Mouse (Mus musculus): ENCODE measurements at regions not wholly inside any gene's neighbourhood (a gene's known extent, or its start where the extent isn't known, plus 50 kb on each side); places are given as distances from the start of the nearest gene placed in this dataset.

DNA sequence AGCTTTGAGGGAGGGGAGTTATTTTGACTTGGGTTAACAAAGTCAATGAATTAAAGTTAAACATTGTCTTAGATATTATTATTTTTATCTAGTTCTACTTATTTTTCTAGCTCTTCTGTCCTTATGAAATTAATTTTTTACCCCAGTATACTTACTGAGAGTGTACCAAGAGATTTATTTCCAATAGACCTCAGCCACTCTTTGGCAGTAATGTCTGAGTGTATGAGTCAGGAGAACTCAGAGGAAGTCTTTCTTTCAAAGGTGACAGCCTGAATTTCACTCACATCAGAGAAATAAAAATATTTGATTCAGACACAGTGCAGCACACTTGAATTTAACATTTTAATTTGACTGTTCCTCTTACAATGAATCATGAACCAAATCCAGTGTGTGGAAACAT lies 227.4 kb upstream of the Fam49a start:
- no peak for TF ChIP-seq CTCF (IDR thresholded peaks at IDR 0.05; ENCODE audit: low read depth)

GRCm38 (mm10) chr12:12039217-12039616 lies 222.7 kb upstream of the Fam49a start:
- Histone ChIP-seq H3K4me3 (ENCODE audit: low read length) (no peak overlapping the region), H3K4me1 (ENCODE audit: insufficient read depth, low read length) (no peaks in the 10 kb centered on the region), H3K36me3 (ENCODE audit: insufficient read depth, low read length) (no peaks in the 10 kb centered on the region), H3K27ac (no peak overlapping the region), H3K4me2 (ENCODE audit: low read depth, low read length) (no peak overlapping the region), H3K27me3 (ENCODE audit: insufficient read depth, low read length) (no peaks in the 10 kb centered on the region), H3K9me3 (ENCODE audit: low read length) (no peaks in the 10 kb centered on the region), H3K9ac (replicated peaks; ENCODE audit: low read length) (no peak overlapping the region)
- DNase-seq (ENCODE audit: low spot score) (no peak), ATAC-seq (no peak)
- 88% methylated on average over 1 of the region's 1 CpGs for WGBS
- no peak for TF ChIP-seq CTCF (IDR thresholded peaks at IDR 0.05; ENCODE audit: low read depth)

More for the DNA sequence above, 227.4 kb upstream of the Fam49a start:
- Histone ChIP-seq H3K36me3 (ENCODE audit: insufficient read depth, low read length) (no peaks in the 10 kb centered on the region), H3K4me1 (ENCODE audit: insufficient read depth, low read length) (no peaks in the 10 kb centered on the region), H3K4me2 (ENCODE audit: low read depth, low read length) (no peak overlapping the region), H3K4me3 (ENCODE audit: low read length) (no peak overlapping the region), H3K27me3 (ENCODE audit: insufficient read depth, low read length) (no peaks in the 10 kb centered on the region), H3K9me3 (ENCODE audit: low read length) (no peaks in the 10 kb centered on the region), H3K9ac (replicated peaks; ENCODE audit: low read length) (no peak overlapping the region), H3K27ac (no peak overlapping the region)
- DNase-seq (ENCODE audit: low spot score) (no peak), ATAC-seq (no peak)

DNA sequence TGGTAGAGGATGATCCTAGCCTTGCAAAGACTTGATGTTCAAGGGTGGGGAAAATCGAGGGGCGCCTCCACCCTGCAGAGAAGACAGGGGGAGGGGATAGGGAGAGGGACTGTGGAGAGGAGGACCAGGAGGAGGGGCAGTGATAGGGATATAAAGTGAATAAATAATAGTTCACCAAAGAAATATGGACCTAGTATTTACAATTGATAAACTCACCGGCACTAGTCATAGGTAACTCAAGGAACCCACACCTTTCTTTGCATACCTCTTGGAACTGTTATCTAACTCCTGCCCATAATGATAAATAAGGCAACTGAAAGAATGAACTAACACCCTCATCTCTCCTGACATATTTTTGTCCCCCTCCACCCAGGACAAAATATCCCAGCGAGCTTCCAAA lies 199.7 kb upstream of the Fam49a start:
- H3K27ac ChIP-seq = no peak overlapping the region
- H3K4me2 ChIP-seq (ENCODE audit: low read depth, low read length) = no peak overlapping the region
- WGBS = 92% methylated on average over 4 of the region's 4 CpGs
- H3K4me3 ChIP-seq (ENCODE audit: low read length) = no peak overlapping the region
- H3K36me3 ChIP-seq (ENCODE audit: insufficient read depth, low read length) = no peaks in the 10 kb centered on the region
- DNase-seq (ENCODE audit: low spot score) (no peak), ATAC-seq (no peak)
- no peaks in the 10 kb centered on the region for H3K9me3 ChIP-seq (ENCODE audit: low read length)
- H3K9ac ChIP-seq (replicated peaks; ENCODE audit: low read length) = no peak overlapping the region
- no peaks in the 10 kb centered on the region for H3K4me1 ChIP-seq (ENCODE audit: insufficient read depth, low read length)
- no peaks in the 10 kb centered on the region for H3K27me3 ChIP-seq (ENCODE audit: insufficient read depth, low read length)
- TF ChIP-seq CTCF (IDR thresholded peaks at IDR 0.05; ENCODE audit: low read depth) = no peak

GRCm38 (mm10) chr12:12063910-12064309 lies 198.0 kb upstream of the Fam49a start:
- Histone ChIP-seq H3K9me3 (ENCODE audit: low read length) (no peaks in the 10 kb centered on the region), H3K27me3 (ENCODE audit: insufficient read depth, low read length) (no peaks in the 10 kb centered on the region), H3K4me1 (ENCODE audit: insufficient read depth, low read length) (no peaks in the 10 kb centered on the region), H3K4me2 (ENCODE audit: low read depth, low read length) (no peak overlapping the region), H3K9ac (replicated peaks; ENCODE audit: low read length) (no peak overlapping the region), H3K27ac (no peak overlapping the region), H3K4me3 (ENCODE audit: low read length) (no peak overlapping the region), H3K36me3 (ENCODE audit: insufficient read depth, low read length) (no peaks in the 10 kb centered on the region)
- no peak for TF ChIP-seq CTCF (IDR thresholded peaks at IDR 0.05; ENCODE audit: low read depth)
- 15% methylated on average over 1 of the region's 1 CpGs for WGBS
- ATAC-seq (peak; percentile 62; the same call in 1 of the 2 replicates), DNase-seq (ENCODE audit: low spot score) (peak; percentile 23)

DNA sequence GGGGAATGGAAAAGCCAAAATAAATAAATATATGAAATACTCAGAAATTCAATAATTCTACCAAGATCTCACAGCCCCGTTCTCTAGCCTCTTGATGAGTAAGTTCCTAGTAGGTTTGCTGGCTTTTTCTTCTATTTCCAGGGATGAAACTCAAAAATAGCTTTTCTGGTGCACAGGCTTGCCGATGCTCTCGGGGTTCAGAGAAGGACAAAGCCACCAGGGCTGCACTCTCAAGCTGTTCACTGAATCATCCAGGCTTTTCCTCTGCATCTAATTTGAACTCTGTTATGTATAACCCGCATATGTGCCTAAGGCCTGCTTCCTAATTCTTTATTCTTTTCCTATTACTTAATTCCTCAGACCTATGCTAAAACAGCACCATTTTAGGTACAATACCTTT lies 197.5 kb upstream of the Fam49a start:
- H3K36me3 ChIP-seq (ENCODE audit: insufficient read depth, low read length) = no peaks in the 10 kb centered on the region
- H3K4me1 ChIP-seq (ENCODE audit: insufficient read depth, low read length) = no peaks in the 10 kb centered on the region
- H3K4me3 ChIP-seq (ENCODE audit: low read length) = no peak overlapping the region
- H3K9ac ChIP-seq (replicated peaks; ENCODE audit: low read length) = no peak overlapping the region
- ATAC-seq = no peak
- no peak for TF ChIP-seq CTCF (IDR thresholded peaks at IDR 0.05; ENCODE audit: low read depth)
- H3K27me3 ChIP-seq (ENCODE audit: insufficient read depth, low read length) = no peaks in the 10 kb centered on the region
- no peak overlapping the region for H3K4me2 ChIP-seq (ENCODE audit: low read depth, low read length)
- no peak overlapping the region for H3K27ac ChIP-seq
- WGBS = 77% methylated on average over 4 of the region's 4 CpGs
- no peak for DNase-seq (ENCODE audit: low spot score)
- H3K9me3 ChIP-seq (ENCODE audit: low read length) = no peaks in the 10 kb centered on the region

DNA sequence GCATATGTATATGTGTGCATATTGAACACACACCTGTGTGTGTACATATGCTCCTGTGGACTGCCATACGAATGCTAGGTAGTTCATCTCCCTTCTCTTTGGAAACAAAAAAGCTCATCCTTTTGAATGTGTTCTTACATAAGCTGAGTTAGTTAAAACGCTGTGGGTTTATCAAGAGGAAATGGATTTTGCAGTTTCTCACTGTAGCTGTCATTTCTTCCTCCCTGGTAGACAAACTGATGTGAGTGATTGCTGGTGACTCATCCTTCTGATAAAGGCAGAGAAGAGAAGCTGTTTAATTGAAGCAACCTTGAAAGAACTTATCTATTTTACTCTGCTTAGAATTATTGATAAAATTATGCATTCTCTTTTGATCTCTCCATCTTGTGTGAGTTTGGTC lies 173.6 kb upstream of the Fam49a start:
- ATAC-seq = no peak
- TF ChIP-seq CTCF (IDR thresholded peaks at IDR 0.05; ENCODE audit: low read depth) = no peak
- 80% methylated on average over 2 of the region's 2 CpGs for WGBS
- Histone ChIP-seq H3K36me3 (ENCODE audit: insufficient read depth, low read length) (no peaks in the 10 kb centered on the region), H3K4me3 (ENCODE audit: low read length) (no peak overlapping the region), H3K4me2 (ENCODE audit: low read depth, low read length) (no peak overlapping the region), H3K27ac (no peak overlapping the region), H3K9ac (replicated peaks; ENCODE audit: low read length) (no peak overlapping the region), H3K27me3 (ENCODE audit: insufficient read depth, low read length) (no peaks in the 10 kb centered on the region), H3K4me1 (ENCODE audit: insufficient read depth, low read length) (no peaks in the 10 kb centered on the region), H3K9me3 (ENCODE audit: low read length) (no peaks in the 10 kb centered on the region)
- DNase-seq (ENCODE audit: low spot score) = no peak

Measured in hindbrain, postnatal 0 days (tissue).